Mouse (Mus musculus) NIH3T3 (cell line): ENCODE results near the gene Rpl6.
A peak's percentile ranks its signal among the peaks of the same experiment; 100 is the strongest.
"Not testable (repeated sequence)": the region's sequence is repeated elsewhere in the genome, so short reads cannot be mapped to it uniquely, and the experiment has no call there.

Experiments used
- DNase-seq: peaks from one replicate; pipeline ENCODE4 v3.0.0-alpha.2; 2012; ENCODE audit warnings: low read depth

Rpl6 gene

DNA sequence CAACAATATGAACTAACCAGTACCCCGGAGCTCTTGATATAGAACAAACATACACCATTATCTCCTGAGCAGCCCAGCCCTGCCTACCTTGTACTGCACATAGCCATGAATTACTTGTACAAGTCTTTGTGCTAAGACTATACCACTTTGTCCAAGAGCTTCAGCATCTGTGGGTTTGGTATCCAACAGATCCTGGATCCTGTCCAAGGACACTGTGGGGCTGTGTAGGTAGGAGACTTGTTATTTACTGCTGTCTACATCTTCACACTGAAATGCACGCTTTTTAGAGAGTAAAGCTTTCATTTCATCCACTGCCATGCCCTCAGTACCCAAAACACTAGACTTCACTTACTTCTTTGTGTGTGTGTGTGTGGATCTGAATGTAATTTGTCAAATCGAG lies 20.6 kb downstream of the Rpl6 start:
- no peak for DNase-seq

DNA sequence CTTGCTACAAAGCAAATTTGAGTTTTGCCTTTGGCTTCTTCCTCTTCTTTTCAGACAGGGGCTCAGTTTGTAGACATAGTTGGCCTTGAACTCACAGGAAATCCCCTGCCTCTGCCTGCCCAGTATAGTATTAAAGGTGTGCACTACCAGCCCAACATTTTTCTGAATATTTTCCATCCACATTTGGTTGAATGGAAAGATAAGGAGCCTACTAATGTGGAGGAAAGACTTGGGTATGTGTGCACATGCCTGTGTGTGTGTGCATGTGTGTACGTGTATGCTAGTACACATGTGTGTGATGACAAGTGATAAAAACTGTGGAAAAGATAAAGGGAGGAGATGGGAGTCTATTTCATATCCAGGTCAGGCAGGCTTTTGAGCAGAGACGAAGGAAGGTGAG lies 21.6 kb downstream of the Rpl6 start:
- DNase-seq: no peak

DNA sequence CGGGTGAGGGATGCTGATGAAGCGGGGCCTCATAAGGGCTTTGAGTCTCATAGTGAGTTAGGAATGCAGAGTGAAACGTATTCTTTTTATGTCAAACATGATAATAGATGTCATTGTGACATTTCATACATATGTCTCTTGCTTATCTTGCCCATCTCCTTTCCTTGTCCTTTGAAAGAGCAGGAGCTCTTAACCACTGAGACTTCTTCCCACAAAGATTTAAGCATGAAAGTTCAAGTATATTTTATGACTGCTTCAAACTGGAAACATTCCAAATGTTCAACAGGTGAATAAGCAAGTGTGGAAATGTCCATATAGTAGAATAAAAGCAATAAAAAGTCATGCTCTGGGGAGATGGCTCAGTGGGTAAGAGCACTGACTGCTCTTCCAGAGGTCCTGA lies 22.1 kb downstream of the Rpl6 start:
- no peak for DNase-seq

DNA sequence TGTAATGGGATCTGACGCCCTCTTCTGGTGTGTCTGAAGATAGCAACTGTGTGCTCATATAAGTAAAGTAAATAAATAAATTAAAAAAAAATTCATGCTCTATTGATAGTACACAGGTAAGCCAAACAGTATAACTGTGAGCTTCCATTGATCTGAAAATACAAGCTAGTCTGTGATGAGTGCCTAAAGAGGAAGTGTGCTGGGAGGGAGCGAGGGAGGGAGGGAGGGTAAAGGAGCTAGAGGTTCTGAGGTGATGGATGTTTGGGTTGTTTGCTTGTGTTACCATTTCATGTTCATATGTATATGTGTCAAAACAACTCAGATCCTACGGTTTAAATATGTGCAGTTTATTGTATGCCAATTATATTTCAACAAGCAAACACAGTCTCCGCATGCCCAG lies 22.6 kb downstream of the Rpl6 start:
- DNase-seq: no peak

DNA sequence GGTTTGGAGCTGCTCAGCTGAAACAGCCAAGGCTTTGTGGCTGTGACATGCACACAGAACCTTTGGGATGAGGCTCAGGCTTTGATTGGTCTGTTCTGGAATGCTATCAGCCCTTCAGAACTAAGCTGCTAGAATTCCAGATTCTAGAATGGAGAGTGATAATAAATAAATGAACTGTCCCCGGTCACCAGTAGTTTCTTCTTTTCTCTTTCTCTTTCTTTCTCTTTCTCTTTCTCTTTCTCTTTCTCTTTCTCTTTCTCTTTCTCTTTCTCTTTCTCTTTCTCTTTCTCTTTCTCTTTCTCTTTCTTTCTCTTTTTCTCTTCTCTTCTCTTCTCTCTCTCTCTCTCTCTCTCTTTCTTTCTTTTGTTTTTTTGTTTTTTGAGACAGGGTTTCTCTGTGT lies 23.0 kb downstream of the Rpl6 start:
- DNase-seq: not testable (repeated sequence)

DNA sequence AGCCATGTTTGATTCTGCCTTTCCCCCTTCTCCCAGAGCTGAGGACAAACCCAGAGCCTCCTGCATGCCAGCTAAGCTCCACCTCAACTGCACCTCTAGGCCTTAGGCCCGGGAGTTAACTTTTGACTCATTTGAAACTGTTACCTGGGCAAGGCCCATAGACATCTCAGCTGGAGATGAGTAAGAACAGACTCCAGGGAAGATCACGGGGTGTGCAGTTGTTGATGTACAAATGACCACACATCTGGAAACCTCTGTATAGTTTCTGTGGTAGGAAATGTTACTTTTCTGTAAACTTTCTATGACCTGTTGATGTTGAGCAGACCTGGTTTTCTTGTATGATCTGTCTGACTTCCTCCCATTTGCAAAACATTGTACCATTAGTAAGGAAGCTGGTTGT lies 24.9 kb downstream of the Rpl6 start:
- no peak for DNase-seq

DNA sequence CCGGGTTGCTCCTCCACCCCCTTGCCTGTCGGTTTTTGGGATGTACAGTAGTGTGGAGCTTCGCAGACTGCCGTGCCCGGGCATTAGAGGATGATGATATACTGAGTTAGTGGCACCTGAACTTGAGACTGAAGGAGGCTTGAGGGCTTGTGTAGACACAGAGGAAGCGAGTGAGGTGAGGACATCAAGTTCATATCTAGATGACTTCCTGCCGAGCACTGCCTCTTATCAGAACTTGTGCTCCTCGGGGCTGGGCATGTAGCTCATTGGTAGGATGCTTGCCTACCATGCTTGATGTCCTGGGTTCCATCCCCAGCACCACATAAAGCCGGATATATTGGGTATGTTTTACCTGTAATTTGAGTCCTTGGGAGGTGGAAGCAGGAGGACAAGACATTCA lies 26.5 kb downstream of the Rpl6 start:
- DNase-seq: no peak

DNA sequence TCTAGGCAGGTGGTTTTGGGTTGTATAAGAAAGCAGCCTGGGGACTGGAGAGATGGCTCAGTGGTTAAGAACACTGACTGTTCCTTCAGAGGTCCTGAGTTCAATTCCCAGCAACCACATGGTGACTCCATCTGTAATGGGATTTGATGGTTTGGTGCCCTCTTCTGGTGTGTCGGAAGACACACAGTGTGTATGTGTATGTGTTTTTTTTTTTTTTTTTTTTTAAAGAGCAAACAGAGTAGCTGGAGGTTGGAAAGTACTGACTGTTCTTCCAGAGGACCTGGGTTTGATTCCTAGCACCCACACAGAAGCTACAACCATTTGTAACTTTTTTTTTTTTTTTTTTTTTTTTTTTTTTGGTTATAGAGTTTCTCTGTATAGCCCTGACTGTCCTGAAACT lies 28.5 kb downstream of the Rpl6 start:
- DNase-seq: no peak

DNA sequence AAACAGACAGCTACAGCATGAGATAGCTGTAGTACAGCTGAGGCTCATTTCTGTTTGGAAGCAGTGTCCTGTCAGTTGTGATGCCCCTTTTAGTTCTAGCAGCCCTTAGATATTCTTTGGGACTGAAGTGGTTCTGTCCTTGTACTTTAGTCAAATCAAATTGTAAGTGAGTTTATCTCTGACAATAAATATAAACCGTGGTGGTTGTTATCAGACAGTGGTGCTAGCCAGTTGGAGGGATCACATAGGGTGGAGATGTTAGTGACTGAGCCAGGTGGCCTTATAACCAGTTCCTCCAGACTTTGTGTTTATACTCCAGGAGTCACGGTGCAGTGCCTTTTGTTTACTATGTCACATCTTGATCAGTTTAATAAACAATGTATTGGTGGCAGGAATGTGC lies 29.4 kb downstream of the Rpl6 start:
- no peak for DNase-seq

DNA sequence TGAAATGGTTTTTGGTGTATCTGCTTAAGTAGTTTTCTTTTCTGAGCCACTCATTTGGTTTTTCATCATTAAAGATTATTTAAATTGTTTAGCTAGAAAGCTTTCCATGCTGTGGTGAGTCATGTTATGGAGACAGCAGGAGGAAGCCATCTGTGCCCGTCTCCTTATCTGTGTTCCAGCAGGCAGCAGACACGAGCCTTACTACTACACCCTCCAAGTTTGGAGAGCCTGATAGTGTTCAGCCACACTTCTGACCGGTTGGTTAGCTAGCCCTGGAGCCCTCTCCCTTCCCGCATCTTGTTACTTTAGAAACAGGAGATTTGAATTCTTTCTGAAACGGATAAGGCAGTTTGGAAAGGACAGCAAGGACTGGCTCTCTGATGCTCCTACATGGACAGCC lies 31.9 kb downstream of the Rpl6 start:
- no peak for DNase-seq

DNA sequence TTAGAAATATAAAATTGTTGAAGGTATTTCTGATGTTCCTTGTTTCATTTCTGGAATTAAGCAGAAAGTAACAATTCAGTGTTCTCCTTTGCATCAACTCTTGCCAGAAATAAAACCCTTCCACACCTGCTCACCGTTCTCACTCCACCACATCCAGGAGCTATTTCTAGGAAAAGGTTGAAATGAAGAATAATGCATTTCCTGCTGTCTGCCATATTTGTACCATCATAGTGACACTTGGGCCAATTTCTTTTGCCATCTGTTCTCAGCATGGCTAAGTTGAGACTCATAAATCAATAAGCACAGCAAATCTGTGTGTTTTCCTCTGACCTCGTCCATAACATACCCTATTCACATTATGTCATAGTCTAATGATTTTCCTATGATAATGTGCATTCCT lies 33.9 kb downstream of the Rpl6 start:
- DNase-seq: no peak

DNA sequence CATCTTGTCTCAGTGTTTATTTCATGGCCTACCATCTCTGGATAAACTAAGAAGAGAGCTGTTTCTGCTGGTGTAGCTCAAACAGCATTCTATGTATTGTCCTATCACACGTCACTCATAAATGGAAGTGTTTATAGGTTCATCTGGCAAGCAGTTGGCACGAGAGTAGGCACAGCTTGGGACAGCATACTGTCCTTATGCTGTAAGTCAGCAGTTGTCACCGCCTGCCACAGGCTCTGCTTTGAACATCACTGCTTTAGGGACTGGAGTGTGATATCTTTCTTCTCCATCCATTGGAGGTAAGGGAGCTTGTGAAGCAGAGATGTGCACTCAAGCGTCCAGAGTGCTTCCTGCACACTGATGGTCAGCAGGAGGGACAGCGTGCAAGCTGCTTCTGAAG lies 35.6 kb downstream of the Rpl6 start:
- DNase-seq: no peak

DNA sequence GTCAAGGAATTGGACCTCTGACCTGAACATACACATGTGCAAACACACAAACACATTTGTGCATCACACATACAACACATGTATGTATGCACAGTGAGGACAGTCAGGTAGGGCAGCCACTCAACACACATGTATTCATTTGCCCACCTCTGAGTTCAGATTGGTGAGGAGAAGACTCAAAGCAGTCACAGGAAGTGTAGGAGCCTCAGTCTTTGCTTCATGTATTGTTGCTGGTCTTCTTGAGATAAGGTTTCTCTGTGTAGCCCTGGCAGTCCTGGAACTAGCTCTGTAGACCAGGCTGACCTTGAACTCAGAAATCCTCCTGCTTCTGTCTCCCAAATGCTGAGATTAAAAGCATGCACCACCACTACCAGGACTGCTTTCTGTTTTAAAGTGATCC lies 36.9 kb downstream of the Rpl6 start:
- DNase-seq: no peak

DNA sequence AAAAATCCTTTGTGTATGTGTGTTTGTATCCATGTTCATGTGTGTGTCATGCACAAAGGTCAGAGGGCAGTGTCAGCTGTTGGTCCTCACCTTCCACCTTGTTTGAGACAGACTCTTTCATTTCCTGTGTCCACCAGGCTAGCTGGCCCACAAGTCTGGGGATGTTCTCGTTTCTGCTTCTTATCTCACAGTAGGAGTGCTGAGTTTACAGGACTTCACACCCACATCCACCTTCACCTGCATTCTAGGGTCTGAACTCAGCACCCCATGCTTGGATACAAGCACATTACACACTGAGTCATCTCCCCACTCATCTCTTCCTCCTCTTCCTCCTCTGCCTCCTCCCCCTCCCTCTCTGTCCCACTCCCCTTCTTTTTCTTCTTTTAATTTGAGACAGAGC lies 38.0 kb downstream of the Rpl6 start:
- DNase-seq: no peak

DNA sequence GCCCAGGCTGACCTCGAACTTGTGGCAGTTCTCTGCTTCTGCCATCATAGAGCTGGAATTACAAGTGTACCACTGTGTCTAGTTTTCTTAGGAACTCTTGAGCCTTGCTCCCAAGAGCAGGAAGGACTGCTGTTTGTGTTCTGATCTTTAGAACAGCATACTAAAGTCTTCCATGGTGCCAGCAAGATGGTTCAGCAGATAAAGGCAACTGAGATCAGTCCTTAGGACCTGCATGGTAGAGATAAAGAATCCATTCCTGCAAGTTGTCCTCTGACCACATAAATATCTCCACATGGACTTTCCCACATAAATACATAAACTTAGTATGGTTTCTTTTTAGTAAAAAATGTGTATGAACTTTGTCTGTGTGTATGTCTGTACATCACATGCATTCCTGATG lies 38.4 kb downstream of the Rpl6 start:
- peak; percentile 15 for DNase-seq

DNA sequence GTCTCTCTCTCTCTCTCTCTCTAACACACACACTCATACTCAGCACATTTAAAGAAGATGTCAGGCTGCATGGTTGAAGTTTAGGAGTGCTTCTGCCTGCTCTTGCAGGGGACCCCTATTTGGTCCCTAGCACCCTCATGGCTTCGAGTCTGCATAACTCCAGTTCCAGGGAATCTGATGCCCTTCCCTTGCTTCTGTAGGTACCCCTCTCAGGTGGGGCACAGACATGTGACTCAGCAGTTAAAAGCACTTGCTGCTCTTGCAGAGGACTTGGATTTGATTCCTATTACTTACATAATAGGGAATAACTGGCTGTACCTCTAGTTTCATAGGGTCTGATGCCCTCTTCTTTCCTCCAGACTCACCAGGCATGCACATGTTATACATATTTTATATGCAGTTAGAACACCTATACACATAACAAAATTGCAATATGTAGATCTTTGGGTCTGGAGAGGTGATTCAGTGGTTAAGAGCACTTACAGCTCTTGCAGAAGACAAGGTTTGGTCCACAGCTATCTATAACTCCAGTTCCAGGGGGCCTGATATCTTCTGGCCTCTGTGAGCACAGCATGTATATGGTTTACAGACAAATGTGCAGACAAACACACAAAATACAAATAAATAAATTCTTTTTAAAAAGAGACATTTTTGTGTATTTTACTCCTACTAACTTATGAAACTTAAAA lies 39.5 kb downstream of the Rpl6 start:
- no peak for DNase-seq

DNA sequence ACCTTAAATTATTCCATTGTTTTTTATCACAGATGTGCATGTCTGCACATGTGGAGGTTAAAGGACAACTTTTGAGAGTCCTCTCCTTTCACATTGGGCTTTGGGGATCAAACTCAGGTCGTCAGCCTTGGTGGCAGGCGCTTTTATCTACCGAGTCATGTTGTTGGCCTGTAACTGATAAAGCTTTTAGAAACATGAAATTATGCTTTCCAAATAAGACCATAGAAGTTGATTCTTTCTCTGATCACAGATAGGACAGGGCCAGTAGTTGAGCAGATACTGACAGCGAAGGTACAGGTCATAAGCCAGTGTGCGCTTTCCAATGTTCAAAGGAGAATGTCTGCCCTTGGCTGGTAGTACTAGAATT lies 40.1 kb downstream of the Rpl6 start:
- no peak for DNase-seq

DNA sequence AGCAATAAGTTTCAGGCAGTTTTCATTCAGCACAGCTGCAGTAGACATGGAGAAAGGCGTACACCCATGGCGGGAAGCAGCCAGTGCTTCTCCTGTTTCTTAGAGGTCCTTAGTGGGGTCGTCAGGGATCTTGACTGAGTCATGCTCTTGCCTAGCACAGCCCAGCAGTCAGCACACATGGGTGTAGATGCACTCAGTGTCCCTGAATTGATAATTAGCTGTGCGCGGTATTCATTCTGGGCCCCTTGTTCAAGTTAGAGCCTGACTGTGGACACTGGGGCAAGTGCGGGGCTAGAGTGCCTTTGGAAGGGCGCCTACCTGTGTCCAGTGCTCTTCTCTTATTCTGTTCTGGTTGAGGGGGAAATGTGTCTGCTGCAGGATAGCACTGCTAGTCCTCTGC lies 40.9 kb downstream of the Rpl6 start:
- peak; percentile 16 for DNase-seq

DNA sequence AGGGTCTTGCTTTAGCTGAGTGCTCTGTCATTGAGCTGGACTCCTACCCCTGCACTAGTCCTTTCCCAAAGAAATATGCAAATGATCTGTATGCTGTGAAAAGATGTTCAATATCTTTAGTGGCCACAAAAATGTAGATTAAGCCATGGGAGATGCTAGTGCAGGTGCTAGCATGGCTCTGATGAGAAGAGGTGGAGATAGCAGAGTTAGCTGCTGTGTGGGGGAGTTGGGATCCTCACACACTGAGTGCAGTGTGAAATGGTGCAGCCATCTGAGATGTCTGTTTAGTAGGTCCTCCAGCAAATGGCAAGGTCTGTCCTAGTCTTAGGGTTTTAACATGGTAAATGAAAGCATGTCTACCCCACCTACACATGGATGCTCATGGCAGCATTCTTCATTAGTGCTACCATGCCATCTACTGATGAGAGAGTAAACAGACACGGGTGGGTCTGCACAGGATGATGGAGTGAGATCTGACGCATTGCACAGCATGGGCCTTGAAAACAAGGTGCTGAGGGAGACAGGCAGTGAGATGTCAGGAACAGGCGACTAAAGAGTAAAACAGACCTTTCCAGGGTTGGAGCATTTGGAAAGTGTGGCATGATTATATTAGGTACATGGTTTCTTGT lies 44.6 kb downstream of the Rpl6 start:
- no peak for DNase-seq

DNA sequence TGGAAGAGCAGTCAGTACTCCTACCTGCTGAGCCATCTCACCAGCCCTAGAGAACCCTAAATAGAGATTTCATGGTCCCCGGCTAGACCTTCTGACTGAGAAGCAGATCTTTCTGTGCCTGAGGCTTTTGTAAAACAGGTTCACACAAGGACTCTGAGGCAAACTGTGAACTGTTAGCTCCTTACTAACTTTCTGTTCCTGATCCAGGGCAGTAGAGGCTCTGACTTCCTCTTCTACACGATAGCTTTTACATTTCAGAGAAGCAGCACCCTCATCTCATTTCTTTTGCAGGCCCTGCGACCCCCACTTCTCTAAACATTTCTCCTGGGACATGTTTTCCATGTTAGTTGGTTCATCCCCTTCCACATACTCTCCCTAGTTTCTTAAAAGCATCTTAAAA lies 45.4 kb downstream of the Rpl6 start:
- DNase-seq: no peak

DNA sequence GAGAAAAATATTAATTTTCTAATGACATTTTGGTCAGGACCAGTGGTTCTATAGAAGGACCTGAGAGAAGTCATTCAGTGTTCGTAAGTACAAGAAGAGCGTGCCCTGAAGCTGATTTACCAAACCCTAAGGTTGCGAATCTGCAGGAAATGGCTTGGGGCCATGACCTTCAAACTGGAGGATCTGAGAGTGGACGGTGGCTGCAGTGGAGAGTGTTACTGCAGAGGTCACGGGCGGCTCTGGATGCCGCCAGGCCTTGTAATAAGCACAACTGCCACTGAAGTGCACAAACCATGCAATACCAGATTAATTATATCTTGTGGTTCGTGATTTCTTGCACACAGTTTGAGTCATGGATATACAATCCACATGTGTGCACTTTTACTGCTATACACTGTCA lies 47.5 kb downstream of the Rpl6 start:
- DNase-seq: no peak

DNA sequence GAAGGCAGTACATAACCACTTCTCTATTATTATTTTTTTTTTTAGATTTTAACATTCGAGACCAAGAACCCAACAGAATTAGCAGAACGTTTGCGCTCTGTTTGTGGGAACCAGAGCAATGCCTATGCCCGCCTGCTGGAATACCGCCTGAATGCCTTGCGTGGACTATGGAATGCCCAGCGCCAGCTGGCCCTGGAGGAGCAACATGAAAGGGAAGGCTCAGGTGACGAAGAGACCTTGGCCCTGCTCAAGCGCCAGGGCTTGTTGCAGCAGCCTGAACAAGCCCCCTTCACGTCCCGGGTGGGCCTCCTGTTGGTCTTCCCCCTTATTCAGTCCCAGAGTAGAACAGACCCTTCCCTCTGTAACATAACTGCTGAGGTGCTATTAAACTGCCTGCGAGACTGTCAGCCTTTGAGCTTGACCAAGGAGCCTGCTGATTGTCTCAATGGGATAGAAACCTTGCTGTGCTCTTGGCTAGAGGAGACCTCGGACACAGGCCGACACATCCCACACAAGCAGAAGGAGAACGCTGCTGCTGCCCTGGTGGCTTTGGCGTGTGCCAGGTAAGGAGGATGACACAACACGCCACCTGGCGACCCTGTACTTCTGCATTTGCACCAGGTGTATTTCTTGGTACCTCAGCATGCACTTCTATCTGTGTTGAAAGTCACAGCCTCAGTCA lies 49.7 kb downstream of the Rpl6 start:
- DNase-seq: no peak

DNA sequence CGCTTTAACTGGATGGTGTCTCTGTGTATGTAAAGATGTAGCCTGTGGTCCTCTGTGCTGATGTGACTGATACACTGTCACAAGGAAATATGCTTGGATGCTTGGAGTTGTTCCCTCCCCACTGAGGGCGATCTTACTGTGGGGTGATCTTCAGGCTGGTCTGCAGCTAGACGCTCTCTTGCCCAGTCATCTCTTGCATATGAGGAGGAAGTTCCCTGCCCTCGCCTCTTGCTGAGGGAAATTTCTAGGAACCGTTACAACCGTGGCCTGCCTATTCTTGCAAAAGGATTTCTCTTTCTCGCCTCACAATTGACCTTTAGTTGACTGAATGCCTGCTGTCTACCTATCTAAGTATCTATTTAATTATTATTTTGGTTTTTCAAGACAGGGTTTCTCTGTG lies 50.7 kb downstream of the Rpl6 start:
- no peak for DNase-seq
